Mouse (Mus musculus) liver, postnatal 0 days (tissue): ENCODE measurements around the gene Inpp5a.

Experiments used
- CTCF ChIP-seq: sonication (generic); IDR thresholded peaks from 2 replicates; pipeline ENCODE4 v1.5.1; 2016; ENCODE audit warnings: antibody characterized with exemption, low read depth
- EP300 ChIP-seq: IDR thresholded peaks from 2 replicates; pipeline ENCODE4 v1.6.1; 2016; ENCODE audit warnings: antibody characterized with exemption, low read depth, mild to moderate bottlenecking

- TF ChIP-seq CTCF: no peak
- no peak for TF ChIP-seq EP300
Measured at GRCm38 (mm10) chr7:139437926-139438600, 49.2 kb downstream of the Inpp5a start.
